Mouse (Mus musculus): ENCODE measurements around the gene Plekha1. TPM values are rescaled to one million over a fixed set of nuclear protein-coding genes. Genes with fewer than 3 reads are reported as not detected.

The Plekha1 gene
- polyA plus RNA-seq, 1 experiment, result not detected

DNA sequence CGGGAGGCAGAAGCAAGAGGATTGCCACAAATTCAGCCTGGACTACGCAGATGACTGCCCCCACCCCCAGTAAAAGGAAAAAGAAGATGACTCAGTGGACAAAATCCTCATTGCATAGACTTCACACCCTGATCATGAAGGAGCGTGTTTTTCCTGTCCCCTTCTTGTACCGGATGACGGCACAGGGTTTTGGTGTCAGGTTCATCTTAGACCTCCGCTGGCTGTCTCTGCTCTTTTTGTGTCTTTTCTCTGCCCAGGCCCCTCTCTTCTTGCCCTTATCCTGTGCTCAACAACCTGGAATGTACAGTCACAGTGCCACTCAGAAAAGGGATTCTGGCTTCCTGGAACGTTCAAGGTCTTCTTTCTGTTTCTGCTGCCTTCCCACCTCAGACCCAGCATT is 84.9 kb downstream of the Plekha1 start:
- H3K27ac ChIP-seq (ENCODE audit: insufficient read depth, low read depth, low read length), result peak overlapping the region; percentile 23
- peaks cover 15% of the 10 kb centered on the region for H3K4me1 ChIP-seq (ENCODE audit: control insufficient read depth, insufficient read depth, low read length)
- 93% methylated on average over 7 of the region's 7 CpGs for WGBS
- H3K4me3 ChIP-seq (ENCODE audit: insufficient read depth, low read depth, low read length), result no peak overlapping the region
- no peak for TF ChIP-seq POLR2A (IDR thresholded peaks at IDR 0.05; ENCODE audit: insufficient read depth, low read depth, low read length)
- no peak for TF ChIP-seq CTCF (IDR thresholded peaks at IDR 0.05; ENCODE audit: insufficient read depth, low read depth, low read length)

DNA sequence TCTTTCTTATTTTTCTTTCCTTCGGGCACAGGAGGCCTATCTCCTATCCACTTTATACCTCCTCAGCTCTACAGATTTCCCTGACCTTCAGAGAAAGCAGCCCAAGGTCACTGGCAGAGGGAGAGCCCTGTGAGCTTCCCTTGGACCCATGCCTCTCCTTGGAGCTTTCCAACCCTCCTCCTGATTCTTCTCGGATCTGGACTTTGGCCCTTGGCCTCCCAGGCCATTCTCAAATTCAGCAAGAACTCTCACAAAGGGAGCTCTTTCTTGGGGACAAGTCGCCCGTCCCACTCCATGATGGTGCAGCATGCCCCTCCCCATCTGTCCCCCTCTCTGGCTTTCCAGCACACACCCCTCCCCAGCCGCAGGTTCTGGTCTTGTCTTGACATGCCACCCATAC is 85.4 kb downstream of the Plekha1 start:
- no peak for TF ChIP-seq CTCF (IDR thresholded peaks at IDR 0.05; ENCODE audit: insufficient read depth, low read depth, low read length)
- no peak for TF ChIP-seq POLR2A (IDR thresholded peaks at IDR 0.05; ENCODE audit: insufficient read depth, low read depth, low read length)
- peaks cover 15% of the 10 kb centered on the region for H3K4me1 ChIP-seq (ENCODE audit: control insufficient read depth, insufficient read depth, low read length)
- H3K27ac ChIP-seq (ENCODE audit: insufficient read depth, low read depth, low read length), result peak overlapping the region; percentile 40
- no peak overlapping the region for H3K4me3 ChIP-seq (ENCODE audit: insufficient read depth, low read depth, low read length)
- WGBS, result 78% methylated on average over 5 of the region's 5 CpGs

DNA sequence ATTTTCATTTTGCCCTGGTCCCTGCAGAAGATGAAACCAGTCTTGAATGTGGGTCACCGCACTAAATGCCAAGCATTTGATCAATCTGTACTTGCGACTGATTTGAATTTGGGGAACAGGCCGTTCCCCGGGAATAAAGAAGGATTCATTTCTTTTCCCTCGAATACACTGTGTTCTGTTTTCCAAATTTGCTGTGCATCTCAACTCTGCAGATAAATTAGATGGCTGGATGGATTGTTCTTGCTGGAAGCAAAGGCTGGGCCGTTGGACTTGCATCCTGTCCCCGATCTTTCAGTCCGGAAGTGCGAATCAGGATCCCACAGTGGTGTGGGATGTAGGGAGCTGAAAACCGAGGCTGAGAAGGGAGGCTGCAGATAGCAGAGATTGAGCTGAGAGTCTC is 87.8 kb downstream of the Plekha1 start:
- WGBS, result 84% methylated on average over 10 of the region's 10 CpGs
- TF ChIP-seq CTCF (IDR thresholded peaks at IDR 0.05; ENCODE audit: insufficient read depth, low read depth, low read length) (no peak), POLR2A (IDR thresholded peaks at IDR 0.05; ENCODE audit: insufficient read depth, low read depth, low read length) (no peak)
- Histone ChIP-seq H3K4me1 (ENCODE audit: control insufficient read depth, insufficient read depth, low read length) (peaks cover 15% of the 10 kb centered on the region), H3K4me3 (ENCODE audit: insufficient read depth, low read depth, low read length) (no peak overlapping the region), H3K27ac (ENCODE audit: insufficient read depth, low read depth, low read length) (peak overlapping the region; percentile 90)

DNA sequence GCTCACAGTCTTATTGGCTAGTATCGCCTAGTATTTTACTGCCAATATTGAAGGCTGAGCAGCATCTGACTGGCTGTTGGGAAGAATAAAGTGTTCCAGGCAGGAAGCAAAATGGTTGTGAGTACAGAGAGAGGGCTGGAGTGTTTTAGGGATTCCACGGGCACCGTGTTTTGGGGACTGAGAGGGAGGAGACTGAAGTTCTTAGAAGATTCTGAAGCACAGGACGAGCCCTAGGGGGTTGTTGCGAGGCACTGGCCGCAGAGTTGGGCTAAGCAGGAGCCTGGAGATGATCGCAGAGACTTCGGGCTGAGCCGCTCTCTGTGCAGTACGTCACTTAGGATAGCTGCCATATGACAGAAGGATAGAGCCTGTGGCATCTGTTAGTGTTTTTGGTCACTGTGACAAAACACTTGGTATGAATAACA is 88.6 kb downstream of the Plekha1 start:
- TF ChIP-seq CTCF (IDR thresholded peaks at IDR 0.05; ENCODE audit: insufficient read depth, low read depth, low read length) (no peak), POLR2A (IDR thresholded peaks at IDR 0.05; ENCODE audit: insufficient read depth, low read depth, low read length) (no peak)
- H3K27ac ChIP-seq (ENCODE audit: insufficient read depth, low read depth, low read length), result peak overlapping the region; percentile 85; the same call in 1 of the 2 replicates
- WGBS, result 80% methylated on average over 10 of the region's 10 CpGs

DNA sequence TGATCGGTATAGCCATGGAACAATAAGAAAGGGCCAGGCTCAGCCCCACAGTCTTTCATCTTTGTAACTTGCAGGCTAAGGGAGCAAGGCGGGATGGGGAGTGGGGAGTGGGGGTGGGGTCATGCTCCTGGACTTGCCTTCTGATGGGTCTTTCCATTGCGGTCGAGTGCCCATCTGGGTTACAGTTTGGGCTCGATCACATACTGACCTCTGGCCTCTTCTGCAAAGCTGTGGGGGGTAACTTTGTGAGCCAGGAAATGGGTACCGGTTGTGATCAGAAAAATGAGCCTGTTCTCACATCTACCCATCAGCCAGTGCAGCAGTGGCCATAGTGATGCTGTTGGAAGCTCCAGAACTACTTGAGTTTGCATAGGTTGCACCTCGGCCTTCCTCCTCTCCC is 93.0 kb downstream of the Plekha1 start:
- Histone ChIP-seq H3K4me3 (ENCODE audit: insufficient read depth, low read depth, low read length) (no peak overlapping the region), H3K27ac (ENCODE audit: insufficient read depth, low read depth, low read length) (no peak overlapping the region; the same call in 1 of the 2 replicates), H3K4me1 (ENCODE audit: control insufficient read depth, insufficient read depth, low read length) (peaks cover 18% of the 10 kb centered on the region)
- whole genome bisulfite sequencing, result 72% methylated on average over 7 of the region's 7 CpGs
- TF ChIP-seq POLR2A (IDR thresholded peaks at IDR 0.05; ENCODE audit: insufficient read depth, low read depth, low read length) (no peak), CTCF (IDR thresholded peaks at IDR 0.05; ENCODE audit: insufficient read depth, low read depth, low read length) (no peak)

More for the DNA sequence above, 88.6 kb downstream of the Plekha1 start:
- Histone ChIP-seq H3K4me3 (ENCODE audit: insufficient read depth, low read depth, low read length) (no peak overlapping the region), H3K4me1 (ENCODE audit: control insufficient read depth, insufficient read depth, low read length) (peaks cover 16% of the 10 kb centered on the region)

DNA sequence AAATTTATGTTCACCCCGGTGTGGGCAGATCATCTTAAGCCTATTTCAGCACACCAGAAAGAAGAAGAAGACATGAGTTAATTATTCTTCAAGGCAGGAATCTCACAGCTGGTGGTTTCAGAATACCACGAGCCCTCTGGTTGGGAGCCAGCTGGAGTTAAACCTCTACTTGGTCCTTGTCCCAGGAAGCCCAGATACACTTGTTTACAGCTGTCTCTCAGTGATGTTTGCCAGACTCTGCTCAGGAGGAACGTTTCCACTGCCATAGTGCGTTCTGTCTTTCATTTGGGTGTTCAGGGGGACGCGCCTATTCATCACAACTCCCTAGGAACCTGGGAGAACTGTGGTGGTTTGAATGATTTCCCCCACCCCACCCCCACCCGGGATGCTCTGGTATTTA is 94.3 kb downstream of the Plekha1 start:
- H3K4me1 ChIP-seq (ENCODE audit: control insufficient read depth, insufficient read depth, low read length), result peaks cover 18% of the 10 kb centered on the region; the same call in 1 of the 2 replicates
- TF ChIP-seq CTCF (IDR thresholded peaks at IDR 0.05; ENCODE audit: insufficient read depth, low read depth, low read length) (no peak), POLR2A (IDR thresholded peaks at IDR 0.05; ENCODE audit: insufficient read depth, low read depth, low read length) (no peak)
- 36% methylated on average over 7 of the region's 7 CpGs for WGBS
- no peak overlapping the region for H3K4me3 ChIP-seq (ENCODE audit: insufficient read depth, low read depth, low read length)
- 0 out of 2 replicates have a peak overlapping the region, but pooled peaks have one; percentile 62 for H3K27ac ChIP-seq (ENCODE audit: insufficient read depth, low read depth, low read length)

DNA sequence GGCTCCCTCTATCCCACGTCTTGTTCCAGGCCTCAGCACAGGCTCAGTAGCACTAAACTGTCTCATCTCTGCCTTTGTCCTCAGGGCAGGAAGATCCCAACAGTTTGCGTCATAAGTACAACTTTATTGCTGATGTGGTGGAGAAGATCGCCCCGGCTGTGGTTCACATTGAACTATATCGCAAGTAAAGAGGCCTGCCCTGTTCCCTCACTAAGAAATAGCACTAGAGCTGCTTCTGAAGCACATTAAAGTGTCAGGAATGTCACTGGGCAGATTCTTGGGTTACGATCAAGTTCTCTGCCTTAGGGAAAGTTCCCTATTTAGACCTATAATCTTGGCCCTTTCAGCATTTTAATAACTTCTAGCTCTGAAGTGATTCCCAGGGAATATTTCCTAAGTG is 95.9 kb downstream of the Plekha1 start:
- WGBS, result 84% methylated on average over 6 of the region's 6 CpGs
- Histone ChIP-seq H3K4me3 (ENCODE audit: insufficient read depth, low read depth, low read length) (no peak overlapping the region), H3K4me1 (ENCODE audit: control insufficient read depth, insufficient read depth, low read length) (peaks cover 28% of the 10 kb centered on the region; the same call in 1 of the 2 replicates), H3K27ac (ENCODE audit: insufficient read depth, low read depth, low read length) (no peak overlapping the region)
- TF ChIP-seq POLR2A (IDR thresholded peaks at IDR 0.05; ENCODE audit: insufficient read depth, low read depth, low read length) (no peak), CTCF (IDR thresholded peaks at IDR 0.05; ENCODE audit: insufficient read depth, low read depth, low read length) (no peak)

Other genes with a start within 250 kb of the Plekha1 start
- not detected in 2 replicates for gene Btbd16, start 91.7 kb upstream of the Plekha1 start, polyA plus RNA-seq (2012; ENCODE audit: insufficient read depth, insufficient read length, low replicate concordance, missing spikeins)
- gene Htra1, start 70.4 kb downstream of the Plekha1 start, polyA plus RNA-seq (2012; ENCODE audit: insufficient read depth, insufficient read length, low replicate concordance, missing spikeins), result not detected in 2 replicates
- gene Dmbt1, start 166.3 kb downstream of the Plekha1 start, polyA plus RNA-seq (2012; ENCODE audit: insufficient read depth, insufficient read length, low replicate concordance, missing spikeins), result not detected in 2 replicates

All from olfactory bulb, adult 2 months (tissue).